Mouse (Mus musculus) neural tube, embryonic 12.5 days (tissue): ENCODE data around the gene Nup107. TPM values are rescaled to one million over a fixed set of nuclear protein-coding genes. Genes with fewer than 3 reads are reported as not detected.

Experiments
- ATAC-seq: fragments of 200-750 bp; cut with Nextera tagmentation; 2 replicates; pipeline ENCODE4 v1.8.0; 2017; ENCODE audit warnings: low read depth, mild to moderate bottlenecking, moderate TSS enrichment, moderate library complexity; ENCODE audit not compliant: low FRiP score
- H3K27ac ChIP-seq: fragments of 300-500 bp; sonication (generic); 2 replicates; pipeline ENCODE4 v1.5.1; 2016
- H3K27me3 ChIP-seq: fragments of 300-500 bp; sonication (generic); replicated peaks from 2 replicates; pipeline ENCODE4 v1.6.1; 2016; ENCODE audit warnings: mild to moderate bottlenecking
- H3K36me3 ChIP-seq: fragments of 300-500 bp; sonication (generic); 2 replicates; pipeline ENCODE4 v1.6.1; 2016; ENCODE audit warnings: mild to moderate bottlenecking
- H3K4me1 ChIP-seq: fragments of 300-500 bp; sonication (generic); 2 replicates; pipeline ENCODE4 v1.6.1; 2016
- H3K4me2 ChIP-seq: fragments of 300-500 bp; sonication (generic); replicated peaks from 2 replicates; pipeline ENCODE4 v1.6.1; 2016; ENCODE audit warnings: mild to moderate bottlenecking
- H3K4me3 ChIP-seq: fragments of 300-500 bp; sonication (generic); 2 replicates; pipeline ENCODE4 v1.5.1; 2016
- H3K9ac ChIP-seq: fragments of 300-500 bp; sonication (generic); 2 replicates; pipeline ENCODE4 v1.6.1; 2016; ENCODE audit warnings: mild to moderate bottlenecking
- H3K9me3 ChIP-seq: fragments of 300-500 bp; sonication (generic); 2 replicates; pipeline ENCODE4 v1.6.1; 2016; ENCODE audit warnings: mild to moderate bottlenecking
- WGBS: fragments of 180-500 bp; shearing (Covaris S2); methylation state at CpG from one replicate; pipeline ENCODE4 v1.1.7; 2016; 5-methylcytosine and 5-hydroxymethylcytosine counted together
- polyA plus RNA-seq: library from polyadenylated mRNA; unstranded; fragments of >200 nt; fragmentation: Nextera tagmentation; extraction: Ambion mirVana; gene quantifications from 2 replicates; pipeline ENCODE4 v1.2.1, GENCODE M21; 2016

Nup107 gene
- polyA plus RNA-seq, 1 experiment from 2014 or later: 67.1 TPM

- Histone ChIP-seq H3K4me2 (no peak overlapping the region), H3K9me3 (no peaks in the 10 kb centered on the region), H3K27me3 (no peaks in the 10 kb centered on the region), H3K4me1 (no peaks in the 10 kb centered on the region), H3K9ac (no peak overlapping the region), H3K36me3 (peaks cover 84% of the 10 kb centered on the region), H3K4me3 (no peak overlapping the region), H3K27ac (no peak overlapping the region)
- ATAC-seq: no peak
- 100% methylated on average over 1 of the region's 1 CpGs for WGBS
Measured at GRCm38 (mm10) chr10:117757259-117757658, 35.2 kb downstream of the Nup107 start.

GRCm38 (mm10) chr10:117756784-117757183, 35.7 kb downstream of the Nup107 start:
- no peak overlapping the region for H3K27ac ChIP-seq
- no peak overlapping the region for H3K4me2 ChIP-seq
- peaks cover 83% of the 10 kb centered on the region for H3K36me3 ChIP-seq
- H3K27me3 ChIP-seq: no peaks in the 10 kb centered on the region
- no peaks in the 10 kb centered on the region for H3K4me1 ChIP-seq
- H3K9me3 ChIP-seq: no peaks in the 10 kb centered on the region
- H3K4me3 ChIP-seq: no peak overlapping the region
- ATAC-seq: no peak
- H3K9ac ChIP-seq: no peak overlapping the region
- 92% methylated on average over 5 of the region's 5 CpGs for WGBS

- H3K27me3 ChIP-seq: no peaks in the 10 kb centered on the region
- no peaks in the 10 kb centered on the region for H3K9me3 ChIP-seq
- peaks cover 83% of the 10 kb centered on the region for H3K36me3 ChIP-seq
- H3K9ac ChIP-seq: no peak overlapping the region
- no peak overlapping the region for H3K4me2 ChIP-seq
- no peak overlapping the region for H3K27ac ChIP-seq
- H3K4me1 ChIP-seq: no peaks in the 10 kb centered on the region
- no peak overlapping the region for H3K4me3 ChIP-seq
- 95% methylated on average over 11 of the region's 11 CpGs for WGBS
- ATAC-seq: no peak
Measured at GRCm38 (mm10) chr10:117755799-117756467, 36.6 kb downstream of the Nup107 start.

DNA sequence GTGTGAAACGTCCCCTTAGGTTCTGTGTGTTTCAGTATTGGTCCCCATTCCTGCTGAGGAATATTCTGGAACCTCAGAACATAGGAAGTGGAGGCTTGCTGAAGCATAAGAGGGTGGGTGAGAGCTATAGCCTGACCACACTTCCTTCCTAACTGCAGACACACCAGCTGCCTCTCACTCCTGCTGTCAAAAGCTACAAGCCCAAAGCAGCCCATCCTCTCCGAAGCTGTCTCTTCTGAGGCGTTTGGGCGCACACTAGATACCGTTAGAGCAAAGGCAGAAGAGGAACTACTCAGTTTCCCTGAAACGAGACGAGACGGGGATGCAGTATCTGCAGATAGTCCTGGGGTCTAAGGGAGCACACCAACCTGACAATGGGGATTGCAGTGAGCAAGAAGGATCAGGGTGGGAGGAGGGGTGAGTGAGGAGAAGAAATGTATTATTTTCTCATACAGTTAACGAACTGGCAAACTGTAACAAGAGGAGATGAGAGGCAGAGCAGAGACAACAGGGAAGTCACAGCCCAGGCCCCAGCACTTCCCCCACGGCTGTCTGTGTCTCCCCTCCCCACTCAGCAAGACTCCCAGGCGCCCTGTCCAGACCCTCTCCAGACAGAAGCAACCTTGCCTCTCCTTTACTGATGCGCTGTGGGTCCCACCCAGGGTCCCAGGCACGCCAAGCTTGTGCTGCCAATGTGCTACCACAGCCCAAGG, 37.3 kb downstream of the Nup107 start:
- peaks cover 80% of the 10 kb centered on the region for H3K36me3 ChIP-seq
- H3K27ac ChIP-seq: no peak overlapping the region
- H3K27me3 ChIP-seq: no peaks in the 10 kb centered on the region
- H3K4me2 ChIP-seq: no peak overlapping the region
- no peak for ATAC-seq
- H3K4me1 ChIP-seq: no peaks in the 10 kb centered on the region
- no peak overlapping the region for H3K4me3 ChIP-seq
- H3K9me3 ChIP-seq: no peaks in the 10 kb centered on the region
- 90% methylated on average over 13 of the region's 13 CpGs for WGBS
- H3K9ac ChIP-seq: no peak overlapping the region

- Histone ChIP-seq H3K9ac (no peak overlapping the region), H3K4me2 (no peak overlapping the region), H3K27me3 (no peaks in the 10 kb centered on the region), H3K4me1 (no peaks in the 10 kb centered on the region), H3K4me3 (no peak overlapping the region), H3K9me3 (no peaks in the 10 kb centered on the region), H3K36me3 (peaks cover 80% of the 10 kb centered on the region), H3K27ac (no peak overlapping the region)
- WGBS: 97% methylated on average over 7 of the region's 7 CpGs
- no peak for ATAC-seq
Measured at GRCm38 (mm10) chr10:117754609-117754940, 37.9 kb downstream of the Nup107 start.

- no peak overlapping the region for H3K27ac ChIP-seq
- ATAC-seq: no peak
Measured at GRCm38 (mm10) chr10:117753711-117754608, 38.5 kb downstream of the Nup107 start.

DNA sequence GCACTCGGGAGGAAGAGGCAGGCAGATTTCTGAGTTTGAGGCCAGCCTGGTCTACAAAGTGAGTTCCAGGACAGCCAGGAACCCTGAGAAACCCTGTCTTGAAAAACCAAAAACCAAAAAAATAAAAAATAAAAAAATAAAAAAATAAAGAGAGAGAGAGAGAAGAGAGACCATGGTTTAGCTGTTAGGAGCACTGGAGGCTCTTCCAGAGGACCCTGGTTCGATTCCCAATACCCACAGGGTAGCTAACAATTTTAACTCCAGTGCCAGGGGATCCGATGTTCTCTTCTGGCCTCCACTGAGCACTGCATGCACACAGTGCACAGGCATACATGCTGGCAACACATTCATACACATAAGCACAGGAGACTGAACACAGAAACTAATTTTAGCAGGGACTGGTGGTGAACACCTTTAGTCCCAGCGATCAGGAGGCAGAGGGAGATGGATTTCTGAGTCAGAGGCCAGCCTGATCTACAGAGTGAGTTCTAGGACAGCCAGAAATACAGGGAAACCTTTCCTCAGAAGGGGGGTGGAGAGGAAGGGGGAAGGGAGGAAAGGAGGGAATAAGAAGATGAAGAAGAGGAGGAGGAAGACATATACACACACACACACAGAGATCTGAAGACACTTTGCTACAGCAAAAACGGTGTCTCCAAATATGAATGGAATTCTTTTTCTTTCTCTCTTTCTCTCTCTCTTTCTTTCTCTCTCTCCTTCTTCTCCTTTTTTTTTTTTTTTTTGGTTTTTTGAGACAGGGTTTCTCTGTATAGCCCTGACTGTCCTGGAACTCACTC, 39.5 kb downstream of the Nup107 start:
- ATAC-seq: no peak
- Histone ChIP-seq H3K4me2 (no peak overlapping the region), H3K9ac (no peak overlapping the region), H3K4me3 (no peak overlapping the region), H3K27me3 (no peaks in the 10 kb centered on the region), H3K36me3 (peaks cover 71% of the 10 kb centered on the region), H3K4me1 (no peaks in the 10 kb centered on the region), H3K9me3 (no peaks in the 10 kb centered on the region), H3K27ac (no peak overlapping the region)
- WGBS: 95% methylated on average over 5 of the region's 5 CpGs

More at GRCm38 (mm10) chr10:117753711-117754608, 38.5 kb downstream of the Nup107 start:
- H3K9ac ChIP-seq: no peak overlapping the region
- H3K9me3 ChIP-seq: no peaks in the 10 kb centered on the region
- H3K36me3 ChIP-seq: peaks cover 77% of the 10 kb centered on the region
- H3K4me3 ChIP-seq: no peak overlapping the region
- WGBS: 94% methylated on average over 8 of the region's 8 CpGs
- H3K4me1 ChIP-seq: no peaks in the 10 kb centered on the region
- no peak overlapping the region for H3K4me2 ChIP-seq
- no peaks in the 10 kb centered on the region for H3K27me3 ChIP-seq

- H3K4me1 ChIP-seq: no peaks in the 10 kb centered on the region
- no peaks in the 10 kb centered on the region for H3K27me3 ChIP-seq
Measured at GRCm38 (mm10) chr10:117752304-117752821, 40.1 kb downstream of the Nup107 start.

DNA sequence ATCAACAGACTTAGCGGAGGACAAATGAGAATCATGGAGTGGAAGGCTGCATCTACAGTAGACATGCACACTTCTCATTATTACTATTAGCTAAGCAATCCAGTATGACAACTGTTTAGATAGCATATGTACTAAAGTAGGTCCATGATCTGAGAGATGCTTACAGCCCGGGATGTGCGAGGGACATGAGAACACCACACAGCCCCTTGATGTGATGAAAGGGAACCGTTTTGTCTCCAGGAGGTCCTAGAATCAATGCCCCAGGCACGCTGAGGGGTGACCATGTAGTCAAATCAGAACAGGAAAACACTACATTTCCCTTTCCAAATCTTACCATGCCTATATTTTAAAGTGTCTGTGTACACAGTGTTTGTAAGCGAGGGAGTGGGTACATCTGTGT, 40.8 kb downstream of the Nup107 start:
- Histone ChIP-seq H3K4me1 (no peaks in the 10 kb centered on the region), H3K9me3 (no peaks in the 10 kb centered on the region), H3K9ac (no peak overlapping the region), H3K4me2 (no peak overlapping the region), H3K27ac (no peak overlapping the region), H3K27me3 (no peaks in the 10 kb centered on the region), H3K36me3 (peaks cover 58% of the 10 kb centered on the region), H3K4me3 (no peak overlapping the region)
- 92% methylated on average over 6 of the region's 6 CpGs for WGBS
- no peak for ATAC-seq

More at GRCm38 (mm10) chr10:117752304-117752821, 40.1 kb downstream of the Nup107 start:
- H3K4me2 ChIP-seq: no peak overlapping the region
- H3K9ac ChIP-seq: no peak overlapping the region
- 95% methylated on average over 7 of the region's 7 CpGs for WGBS
- no peak overlapping the region for H3K27ac ChIP-seq
- peaks cover 64% of the 10 kb centered on the region for H3K36me3 ChIP-seq
- H3K4me3 ChIP-seq: no peak overlapping the region
- ATAC-seq: no peak
- H3K9me3 ChIP-seq: no peaks in the 10 kb centered on the region

GRCm38 (mm10) chr10:117751282-117751610, 41.3 kb downstream of the Nup107 start:
- no peak for ATAC-seq
- H3K9me3 ChIP-seq: no peaks in the 10 kb centered on the region
- H3K9ac ChIP-seq: no peak overlapping the region
- no peaks in the 10 kb centered on the region for H3K27me3 ChIP-seq
- peaks cover 54% of the 10 kb centered on the region for H3K36me3 ChIP-seq
- no peak overlapping the region for H3K4me2 ChIP-seq
- no peak overlapping the region for H3K27ac ChIP-seq
- WGBS: 97% methylated on average over 14 of the region's 14 CpGs
- no peak overlapping the region for H3K4me3 ChIP-seq
- no peaks in the 10 kb centered on the region for H3K4me1 ChIP-seq

DNA sequence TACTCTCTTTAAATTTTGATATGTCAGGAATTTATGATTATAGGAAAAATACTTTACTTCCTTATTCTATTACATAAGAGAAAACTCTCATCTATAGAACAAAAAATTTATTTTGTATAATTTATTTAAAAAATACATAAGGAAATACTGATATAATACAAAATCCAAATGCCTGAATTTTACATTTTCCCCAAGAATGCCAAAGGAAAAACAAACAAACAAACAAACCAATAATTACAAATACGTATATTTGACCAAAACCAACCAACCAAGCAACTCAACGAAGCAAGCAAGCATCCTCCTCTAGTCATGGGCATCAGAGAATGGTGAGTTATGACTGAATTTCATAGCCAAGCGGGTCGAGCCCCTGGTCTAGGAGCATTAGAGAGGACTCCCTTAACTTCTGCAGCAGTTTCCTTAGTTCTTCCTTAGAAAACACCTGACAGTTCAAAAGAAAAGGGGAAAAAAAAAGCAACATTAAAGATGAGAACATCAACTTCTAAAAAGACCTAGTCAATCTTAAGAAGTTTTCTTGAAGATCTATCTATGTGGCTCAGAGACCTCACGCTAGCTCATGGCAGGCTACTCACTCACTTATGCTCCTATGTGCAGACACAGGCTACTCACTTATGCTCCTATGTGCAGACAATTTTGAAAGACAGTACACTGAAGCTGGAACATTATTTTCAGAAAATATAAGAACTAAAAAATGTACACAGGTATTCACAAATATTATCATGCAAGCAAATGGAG, 41.8 kb downstream of the Nup107 start:
- ATAC-seq: no peak
- H3K9ac ChIP-seq: no peak overlapping the region
- peaks cover 48% of the 10 kb centered on the region for H3K36me3 ChIP-seq
- H3K27me3 ChIP-seq: no peaks in the 10 kb centered on the region
- WGBS: 97% methylated on average over 5 of the region's 5 CpGs
- no peak overlapping the region for H3K4me2 ChIP-seq
- no peak overlapping the region for H3K27ac ChIP-seq
- H3K9me3 ChIP-seq: no peaks in the 10 kb centered on the region
- H3K4me1 ChIP-seq: no peaks in the 10 kb centered on the region
- no peak overlapping the region for H3K4me3 ChIP-seq
